Mouse (Mus musculus) C2C12 (cell line): ENCODE results near the gene Gins2. TPM values are rescaled to one million over a fixed set of nuclear protein-coding genes. Genes with fewer than 3 reads are reported as not detected.

ENCODE experiments used
- H3K27me3 ChIP-seq: one replicate; pipeline ENCODE4 v1.6.1; 2011; ENCODE audit not compliant: control insufficient read depth, insufficient read depth, insufficient read length
- H3K36me3 ChIP-seq: one replicate; pipeline ENCODE4 v1.6.1; 2011; ENCODE audit not compliant: control insufficient read depth, insufficient read depth
- H3K4me3 ChIP-seq: one replicate; pipeline ENCODE4 v1.5.1; 2011; ENCODE audit warnings: mild to moderate bottlenecking, control low read depth; ENCODE audit not compliant: poor library complexity, insufficient read depth, severe bottlenecking
- H3K79me2 ChIP-seq: one replicate; pipeline ENCODE4 v1.6.1; 2011; ENCODE audit not compliant: control insufficient read depth, insufficient read depth
- H3K79me3 ChIP-seq: one replicate; pipeline ENCODE4 v1.6.1; 2011; ENCODE audit warnings: low read depth, control low read depth
- H3ac ChIP-seq: one replicate; pipeline ENCODE3; 2011; ENCODE audit warnings: low read depth; ENCODE audit not compliant: control insufficient read depth, insufficient read length
- CEBPB ChIP-seq: IDR thresholded peaks from one replicate; pipeline ENCODE4 v1.6.1; 2011; ENCODE audit warnings: low read depth, mild to moderate bottlenecking, control low read depth, moderate library complexity
- CTCF ChIP-seq: IDR thresholded peaks from one replicate; pipeline ENCODE4 v1.5.1; 2011; ENCODE audit not compliant: control insufficient read depth, insufficient read depth, insufficient read length
- FOSL1 ChIP-seq: IDR thresholded peaks from one replicate; pipeline ENCODE4 v1.8.0; 2011; ENCODE audit warnings: mild to moderate bottlenecking, low read length; ENCODE audit not compliant: poor library complexity, insufficient read depth, severe bottlenecking
- MAX ChIP-seq: IDR thresholded peaks from one replicate; pipeline ENCODE4 v1.6.1; 2011; ENCODE audit warnings: mild to moderate bottlenecking, control low read depth
- MYOD1 ChIP-seq: IDR thresholded peaks from one replicate; pipeline ENCODE4 v1.6.1; 2011; ENCODE audit warnings: low read depth; ENCODE audit not compliant: control insufficient read depth, insufficient read length
- MYOG ChIP-seq: IDR thresholded peaks from one replicate; pipeline ENCODE4 v1.6.1; 2011; ENCODE audit not compliant: control insufficient read depth, insufficient read length; ENCODE audit errors: extremely low read depth
- USF1 ChIP-seq: IDR thresholded peaks from one replicate; pipeline ENCODE4 v1.6.1; 2011; ENCODE audit warnings: low read depth, mild to moderate bottlenecking, control low read depth, moderate library complexity
- polyA plus RNA-seq: library from polyadenylated mRNA; unstranded; fragments of >200 nt; fragmentation: generic; extraction: Trizol; gene quantifications from one replicate; pipeline ENCODE4 v1.2.1, GENCODE M21; 2012; ENCODE audit warnings: missing spikeins

The Gins2 gene
- polyA plus RNA-seq, 1 experiment = 69.8 TPM

- no peak overlapping the region for H3ac ChIP-seq
- no peak for TF ChIP-seq MYOG
- TF ChIP-seq CEBPB = no peak
- no peak for TF ChIP-seq CTCF
- no peak for TF ChIP-seq FOSL1
- TF ChIP-seq USF1 = no peak
- no peak for TF ChIP-seq MYOD1
- TF ChIP-seq MAX = no peak
- no peak overlapping the region for H3K4me3 ChIP-seq
- no peaks in the 10 kb centered on the region for H3K27me3 ChIP-seq
- peaks cover 6% of the 10 kb centered on the region for H3K36me3 ChIP-seq
- H3K79me3 ChIP-seq = peaks cover 27% of the 10 kb centered on the region
- peaks cover 73% of the 10 kb centered on the region for H3K79me2 ChIP-seq
Measured at GRCm38 (mm10) chr8:120550430-120550829, 38.7 kb downstream of the Gins2 start.

- H3ac ChIP-seq = no peak overlapping the region
- peaks cover 4% of the 10 kb centered on the region for H3K36me3 ChIP-seq
- peaks cover 32% of the 10 kb centered on the region for H3K79me3 ChIP-seq
- H3K27me3 ChIP-seq = no peaks in the 10 kb centered on the region
- H3K79me2 ChIP-seq = peaks cover 79% of the 10 kb centered on the region
- TF ChIP-seq MYOG = no peak
- no peak for TF ChIP-seq USF1
- no peak for TF ChIP-seq MYOD1
- no peak for TF ChIP-seq FOSL1
- no peak for TF ChIP-seq CEBPB
- no peak for TF ChIP-seq MAX
- TF ChIP-seq CTCF = no peak
- no peak overlapping the region for H3K4me3 ChIP-seq
Measured at GRCm38 (mm10) chr8:120549922-120550321, 39.2 kb downstream of the Gins2 start.

GRCm38 (mm10) chr8:120549321-120549921 lies 39.7 kb downstream of the Gins2 start:
- H3K4me3 ChIP-seq = no peak overlapping the region
- peaks cover 3% of the 10 kb centered on the region for H3K36me3 ChIP-seq
- peaks cover 37% of the 10 kb centered on the region for H3K79me3 ChIP-seq
- peaks cover 84% of the 10 kb centered on the region for H3K79me2 ChIP-seq
- H3ac ChIP-seq = no peak overlapping the region
- H3K27me3 ChIP-seq = no peaks in the 10 kb centered on the region
- TF ChIP-seq CEBPB = no peak
- no peak for TF ChIP-seq MAX

- H3K27me3 ChIP-seq = no peaks in the 10 kb centered on the region
- TF ChIP-seq CEBPB = no peak
- TF ChIP-seq CTCF = no peak
- no peak for TF ChIP-seq MAX
- TF ChIP-seq MYOG = no peak
- TF ChIP-seq MYOD1 = no peak
- no peak for TF ChIP-seq USF1
- no peak for TF ChIP-seq FOSL1
- H3K4me3 ChIP-seq = no peak overlapping the region
- H3ac ChIP-seq = no peak overlapping the region
- no peaks in the 10 kb centered on the region for H3K36me3 ChIP-seq
- H3K79me2 ChIP-seq = peaks cover 94% of the 10 kb centered on the region
- peaks cover 38% of the 10 kb centered on the region for H3K79me3 ChIP-seq
Measured at GRCm38 (mm10) chr8:120548313-120548761, 40.8 kb downstream of the Gins2 start.

- peaks cover 40% of the 10 kb centered on the region for H3K79me3 ChIP-seq
- TF ChIP-seq CEBPB (no peak), MYOG (no peak), MAX (no peak), USF1 (no peak), MYOD1 (no peak), FOSL1 (no peak), CTCF (no peak)
- H3K79me2 ChIP-seq = peaks cover 97% of the 10 kb centered on the region
- no peak overlapping the region for H3K4me3 ChIP-seq
- no peaks in the 10 kb centered on the region for H3K27me3 ChIP-seq
- H3K36me3 ChIP-seq = no peaks in the 10 kb centered on the region
- no peak overlapping the region for H3ac ChIP-seq
Measured at GRCm38 (mm10) chr8:120547562-120547961, 41.5 kb downstream of the Gins2 start.

GRCm38 (mm10) chr8:120544155-120544554 lies 44.9 kb downstream of the Gins2 start:
- TF ChIP-seq MYOD1 (no peak), CTCF (no peak), MYOG (no peak), MAX (no peak), USF1 (no peak), FOSL1 (no peak), CEBPB (no peak)
- H3K79me2 ChIP-seq = peaks cover 100% of the 10 kb centered on the region
- peaks cover 53% of the 10 kb centered on the region for H3K79me3 ChIP-seq
- no peaks in the 10 kb centered on the region for H3K27me3 ChIP-seq
- H3ac ChIP-seq = no peak overlapping the region
- H3K36me3 ChIP-seq = no peaks in the 10 kb centered on the region
- no peak overlapping the region for H3K4me3 ChIP-seq
